Mouse (Mus musculus): ENCODE measurements around the gene Rgs10.

GRCm38 (mm10) chr7:128383726-128384463, 34.7 kb downstream of the Rgs10 start:
- TF ChIP-seq CTCF (conservative IDR thresholded peaks at IDR 0.05; ENCODE audit: insufficient read depth, insufficient read length, low read depth, low read length) (no peak), POLR2A (IDR thresholded peaks at IDR 0.05; ENCODE audit: low read depth, low read length) (no peak)
